Mouse (Mus musculus) heart, postnatal 0 days (tissue): ENCODE measurements around the gene Lrrc57. TPM values are rescaled to one million over a fixed set of nuclear protein-coding genes. Genes with fewer than 3 reads are reported as not detected.
A peak's percentile ranks its signal among the peaks of the same experiment; 100 is the strongest.

Experiments
- ATAC-seq: fragments of 200-750 bp; cut with Nextera tagmentation; 2 replicates; pipeline ENCODE4 v1.8.0; 2017; ENCODE audit warnings: low read depth, moderate number of reproducible peaks, moderate library complexity; ENCODE audit not compliant: insufficient read depth
- DNase-seq: peaks from one replicate; pipeline ENCODE4 v3.0.0-alpha.2; 2016; ENCODE audit warnings: low spot score
- H3K27ac ChIP-seq: fragments of 300-500 bp; sonication (generic); 2 replicates; pipeline ENCODE4 v1.5.1; 2014; ENCODE audit warnings: low read depth, mild to moderate bottlenecking
- H3K27me3 ChIP-seq: fragments of 300-500 bp; sonication (generic); 2 replicates; pipeline ENCODE4 v1.6.1; 2014; ENCODE audit warnings: low read length, mixed read lengths; ENCODE audit not compliant: control insufficient read depth, insufficient read depth
- H3K36me3 ChIP-seq: fragments of 300-500 bp; sonication (generic); replicated peaks from 2 replicates; pipeline ENCODE4 v1.6.1; 2014; ENCODE audit warnings: low read length, mixed read lengths; ENCODE audit not compliant: control insufficient read depth, insufficient read depth
- H3K4me1 ChIP-seq: fragments of 300-500 bp; sonication (generic); 2 replicates; pipeline ENCODE4 v1.6.1; 2014; ENCODE audit warnings: antibody characterized with exemption; ENCODE audit not compliant: control insufficient read depth, insufficient read depth
- H3K4me2 ChIP-seq: fragments of 300-500 bp; sonication (generic); 2 replicates; pipeline ENCODE4 v1.6.1; 2014; ENCODE audit warnings: low read depth, mild to moderate bottlenecking, low read length, moderate library complexity
- H3K4me3 ChIP-seq: fragments of 300-500 bp; sonication (generic); 2 replicates; pipeline ENCODE4 v1.5.1; 2014; ENCODE audit warnings: low read depth, low read length
- H3K9ac ChIP-seq: fragments of 300-500 bp; sonication (generic); replicated peaks from 2 replicates; pipeline ENCODE4 v1.6.1; 2014; ENCODE audit warnings: low read depth, low read length, mixed read lengths
- H3K9me3 ChIP-seq: fragments of 300-500 bp; sonication (generic); replicated peaks from 2 replicates; pipeline ENCODE4 v1.6.1; 2016; ENCODE audit warnings: low read length; ENCODE audit not compliant: control insufficient read depth
- CTCF ChIP-seq: IDR thresholded peaks from 2 replicates; pipeline ENCODE4 v1.5.1; 2016; ENCODE audit warnings: antibody characterized with exemption, control low read depth, low read depth
- EP300 ChIP-seq: IDR thresholded peaks from 2 replicates; pipeline ENCODE4 v1.6.1; 2016; ENCODE audit warnings: antibody characterized with exemption, low read depth
- WGBS: fragments of 180-500 bp; shearing (Covaris S2); extraction: QIAGEN DNeasy Blood & Tissue Kit; methylation state at CpG from one replicate; pipeline ENCODE4 v1.1.7; 2014; 5-methylcytosine and 5-hydroxymethylcytosine counted together
- polyA plus RNA-seq: library from polyadenylated mRNA; unstranded; fragments of >200 nt; fragmentation: Nextera tagmentation; extraction: Ambion mirVana; gene quantifications from 2 replicates; pipeline ENCODE4 v1.2.1, GENCODE M21; 2015
- total RNA-seq: library from RNA; depleted of rRNA; stranded (reverse); fragments of >200 nt; gene quantifications from 2 replicates; pipeline ENCODE4 v1.2.3, GENCODE M21; 2014; ENCODE audit warnings: low replicate concordance; rRNA removed

Lrrc57 gene
- total RNA-seq (28.3 and 28.5 TPM in 2 replicates), polyA plus RNA-seq (18.0 and 22.0 TPM in 2 replicates)

DNA sequence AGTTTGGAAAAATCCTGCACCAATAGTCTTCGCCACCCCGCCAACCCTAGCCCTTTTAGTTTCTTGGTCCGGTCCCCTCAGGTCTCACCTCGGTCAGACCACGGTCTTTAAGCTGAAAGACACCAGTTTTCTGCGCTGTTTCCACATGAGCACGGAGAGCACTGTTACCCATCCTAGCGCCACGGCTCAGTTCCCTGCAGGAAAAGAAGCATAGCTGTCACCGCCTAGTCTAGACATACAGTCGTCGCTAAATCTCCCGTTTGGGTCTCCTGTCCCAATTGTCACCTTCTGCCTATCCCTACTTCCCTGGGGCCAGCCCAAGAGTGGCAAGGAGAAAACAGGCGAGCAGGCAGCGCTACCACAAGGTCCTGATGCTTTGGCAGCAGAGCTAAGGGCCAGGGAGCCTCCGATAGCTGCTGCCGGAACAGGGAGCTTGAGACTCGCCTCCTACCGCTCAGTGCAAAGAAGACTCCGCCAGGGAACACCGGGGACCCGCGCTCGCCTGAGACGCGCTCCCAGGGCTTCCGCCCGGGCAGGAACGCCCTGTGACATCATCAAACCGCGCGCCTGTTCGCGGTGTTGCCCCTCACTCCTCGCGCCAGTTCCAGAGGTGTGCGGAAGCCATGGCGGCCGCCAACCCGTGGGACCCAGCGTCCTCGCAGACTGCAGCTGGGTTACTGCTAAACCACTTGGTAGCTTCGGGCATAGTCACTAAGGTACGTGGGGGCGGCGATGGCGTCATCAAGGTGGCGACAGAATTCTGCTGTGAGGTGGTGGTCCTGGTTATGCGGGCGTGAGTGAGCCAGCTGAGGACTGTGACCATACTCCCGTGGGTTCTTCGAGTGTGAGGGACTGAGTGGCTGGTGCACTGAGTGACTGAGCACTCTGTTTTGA lies at the start of gene Lrrc57, which contains the start of gene Haus2:
Gene Lrrc57 (minus strand): TSS at position 691 of the 894 bp plus-strand sequence.
Gene Haus2 (plus strand): TSS at position 554 of the 894 bp plus-strand sequence.
- peak; percentile 98 for ATAC-seq
- no peak for TF ChIP-seq EP300
- TF ChIP-seq CTCF, result no peak
- Histone ChIP-seq H3K4me1 (peaks cover 5% of the 10 kb centered on the region), H3K36me3 (0 out of 2 replicates have a peak, but pooled peaks cover 11% of the 10 kb centered on the region), H3K9ac (peak within 1 kb of the TSS; percentile 76), H3K27me3 (no peaks in the 10 kb centered on the region), H3K9me3 (no peaks in the 10 kb centered on the region), H3K4me3 (peak within 1 kb of the TSS; percentile 94), H3K27ac (peak within 1 kb of the TSS; percentile 87), H3K4me2 (peak within 1 kb of the TSS; percentile 86)
- WGBS, result under 1% methylated on average over 52 of the region's 52 CpGs
- peak; percentile 83 for DNase-seq

DNA sequence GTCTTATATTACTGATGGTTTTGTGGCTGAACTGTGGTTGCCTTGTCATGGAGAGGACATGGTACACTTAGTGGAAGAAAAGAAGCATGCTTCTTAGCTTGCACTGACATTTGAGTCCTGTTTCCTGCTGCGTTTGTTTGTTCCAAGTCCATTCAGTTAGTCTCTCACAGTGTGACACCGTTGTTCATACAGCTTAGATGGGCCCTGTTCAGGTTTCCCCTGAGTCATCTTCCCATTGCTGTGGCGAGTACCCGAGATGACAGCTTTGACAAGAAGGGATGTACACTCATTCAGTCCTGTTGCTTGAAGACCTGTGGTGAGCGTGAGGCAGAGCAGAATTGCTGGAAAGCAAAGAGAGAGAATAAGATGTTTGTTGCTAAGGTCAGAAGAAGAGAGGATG lies 49.2 kb upstream of the Lrrc57 start:
- no peak overlapping the region for H3K9ac ChIP-seq
- no peak overlapping the region for H3K4me3 ChIP-seq
- H3K36me3 ChIP-seq, result no peaks in the 10 kb centered on the region
- H3K9me3 ChIP-seq, result no peaks in the 10 kb centered on the region
- TF ChIP-seq CTCF (no peak), EP300 (no peak)
- H3K27me3 ChIP-seq, result no peaks in the 10 kb centered on the region
- H3K4me2 ChIP-seq, result no peak overlapping the region
- H3K4me1 ChIP-seq, result peaks cover 8% of the 10 kb centered on the region
- WGBS, result 68% methylated on average over 5 of the region's 5 CpGs
- ATAC-seq (no peak), DNase-seq (no peak)
- H3K27ac ChIP-seq, result no peak overlapping the region

DNA sequence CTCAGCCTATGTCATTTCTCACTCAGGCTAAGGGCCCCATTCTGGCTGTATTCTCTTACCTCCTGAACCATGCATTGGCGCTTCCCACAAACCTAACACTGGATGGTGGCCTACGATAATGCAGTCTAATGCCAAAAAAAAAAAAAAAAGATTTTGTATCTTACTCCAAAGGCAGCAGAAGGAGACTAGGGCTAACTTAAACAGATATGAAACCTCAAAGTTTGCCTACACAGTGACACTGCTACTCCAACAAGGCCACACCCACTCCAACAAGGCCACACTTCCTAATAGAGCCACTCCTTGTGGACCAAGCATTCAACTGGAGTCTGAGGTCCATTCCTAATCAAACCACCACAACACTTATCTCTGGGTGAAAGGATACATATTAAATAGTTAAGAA lies 47.4 kb upstream of the Lrrc57 start:
- no peak for DNase-seq
- 0 out of 2 replicates have a peak, but pooled peaks cover 6% of the 10 kb centered on the region for H3K4me1 ChIP-seq
- no peak for ATAC-seq
- H3K4me2 ChIP-seq, result no peak overlapping the region
- H3K36me3 ChIP-seq, result no peaks in the 10 kb centered on the region
- no peak overlapping the region for H3K4me3 ChIP-seq
- H3K27me3 ChIP-seq, result no peaks in the 10 kb centered on the region
- no peak overlapping the region for H3K9ac ChIP-seq
- H3K27ac ChIP-seq, result no peak overlapping the region
- no peaks in the 10 kb centered on the region for H3K9me3 ChIP-seq
- WGBS, result 97% methylated on average over 2 of the region's 2 CpGs
- TF ChIP-seq EP300 (no peak), CTCF (no peak)

DNA sequence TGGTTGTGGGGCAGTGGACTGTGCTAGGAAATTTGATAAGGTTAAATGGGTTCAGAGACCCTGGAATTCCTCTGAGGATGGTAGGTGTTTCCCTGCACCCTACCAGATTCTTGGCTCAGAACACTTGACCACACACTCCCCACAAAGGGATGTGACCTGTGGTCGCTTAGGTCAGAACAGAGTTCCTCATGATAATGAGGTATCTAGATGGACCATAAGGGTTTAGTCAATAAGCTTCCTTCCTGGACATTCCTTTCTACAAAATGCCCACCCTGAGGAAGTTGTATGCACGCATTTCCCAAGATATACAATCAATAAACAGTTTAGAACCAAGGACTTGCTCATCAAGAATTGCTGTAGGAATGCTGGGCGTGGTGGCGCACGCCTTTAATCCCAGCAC lies 46.6 kb upstream of the Lrrc57 start:
- Histone ChIP-seq H3K27ac (no peak overlapping the region), H3K9ac (no peak overlapping the region), H3K4me1 (0 out of 2 replicates have a peak, but pooled peaks cover 6% of the 10 kb centered on the region), H3K27me3 (no peaks in the 10 kb centered on the region), H3K9me3 (no peaks in the 10 kb centered on the region), H3K36me3 (no peaks in the 10 kb centered on the region), H3K4me3 (no peak overlapping the region), H3K4me2 (no peak overlapping the region)
- WGBS, result 82% methylated on average over 5 of the region's 5 CpGs
- ATAC-seq (no peak), DNase-seq (no peak)
- TF ChIP-seq CTCF, result no peak
- TF ChIP-seq EP300, result no peak

DNA sequence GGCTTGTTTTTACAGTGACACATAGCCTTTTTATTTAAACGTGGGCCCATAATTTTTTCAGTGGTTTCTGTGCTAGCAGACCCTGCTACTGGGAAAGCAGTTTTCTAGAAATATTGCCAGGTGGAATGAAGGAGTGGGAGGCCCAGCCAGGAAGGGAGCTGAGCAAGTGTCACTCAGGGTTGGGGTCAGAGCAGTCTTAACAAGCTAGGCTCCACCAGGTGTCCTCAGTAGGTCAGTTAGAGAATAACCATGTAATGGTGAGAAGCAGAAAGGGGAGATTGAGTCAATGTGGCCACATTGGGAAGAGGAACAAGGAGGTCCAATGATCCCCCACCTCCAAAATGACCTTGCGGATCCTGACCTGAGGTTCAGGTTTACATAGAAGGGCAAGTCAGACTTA lies 45.4 kb upstream of the Lrrc57 start:
- DNase-seq, result no peak
- 74% methylated on average over 2 of the region's 2 CpGs for WGBS
- H3K4me2 ChIP-seq, result no peak overlapping the region
- H3K9ac ChIP-seq, result no peak overlapping the region
- no peak overlapping the region for H3K27ac ChIP-seq
- TF ChIP-seq CTCF (no peak), EP300 (no peak)
- no peaks in the 10 kb centered on the region for H3K36me3 ChIP-seq
- no peak overlapping the region for H3K4me3 ChIP-seq
- H3K27me3 ChIP-seq, result no peaks in the 10 kb centered on the region
- H3K9me3 ChIP-seq, result no peaks in the 10 kb centered on the region
- 0 out of 2 replicates have a peak, but pooled peaks cover 6% of the 10 kb centered on the region for H3K4me1 ChIP-seq
- no peak for ATAC-seq
